Mouse (Mus musculus): ENCODE data around the gene Gm5089.

DNA sequence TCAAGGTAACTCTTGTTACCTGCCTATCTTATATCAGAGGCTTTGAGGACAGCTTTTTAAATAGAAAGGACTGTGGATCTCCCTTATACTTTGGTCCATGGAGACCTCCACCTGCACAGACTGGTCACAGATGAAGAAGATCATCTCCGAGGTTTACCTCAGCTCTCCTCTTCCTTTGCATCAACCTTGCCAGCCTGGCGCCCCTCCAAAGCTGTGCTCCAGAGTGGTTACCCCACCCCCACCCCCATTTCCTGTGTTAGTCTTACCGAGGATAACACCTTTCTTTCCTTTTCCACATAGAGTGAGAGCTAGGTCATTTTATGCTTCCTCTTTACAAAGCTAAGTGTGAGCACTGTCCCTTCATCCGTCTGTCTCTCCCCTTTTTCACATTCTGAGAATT is 60.0 kb downstream of the Gm5089 start:
- no peak for TF ChIP-seq CTCF (IDR thresholded peaks at IDR 0.05; ENCODE audit: borderline replicate concordance, insufficient read depth, low read length)
- TF ChIP-seq POLR2A (IDR thresholded peaks at IDR 0.05; ENCODE audit: low read depth, low read length): no peak

Measured in embryonic fibroblast, embryonic 13.5 days (primary cell).